Mouse (Mus musculus): ENCODE results near the gene Tyw1. TPM values are rescaled to one million over a fixed set of nuclear protein-coding genes. Genes with fewer than 3 reads are reported as not detected.

Tyw1 gene
- total and polyA plus RNA-seq, 3 experiments, result 34.7 to 46.5 (median 37.1) TPM

GRCm38 (mm10) chr5:130331206-130331605 is 75.8 kb downstream of the Tyw1 start:
- in situ Hi-C loops (cut with MboI; ENCODE audit: low pct_ligation_motif_present, low pct_unique_long_range_greater_than_20kb, low sequenced_read_pairs) (no loop called here), dilution Hi-C loops (cut with MboI; ENCODE audit: extremely low pct_ligation_motif_present, extremely low pct_unique_long_range_greater_than_20kb, low sequenced_read_pairs) (no loop called here)
- no peak for DNase-seq (ENCODE audit: extremely low read depth)
- Histone ChIP-seq H3K79me2 (replicated peaks; ENCODE audit: control insufficient read depth, extremely low read depth, insufficient read depth, poor library complexity, severe bottlenecking) (no peaks in the 10 kb centered on the region), H3K9ac (ENCODE audit: insufficient read depth, low read depth) (no peak overlapping the region), H3K36me3 (replicated peaks in 1 of 2; ENCODE audit: control insufficient read depth in 1 of 2, insufficient read depth in 1 of 2, low read length in 1 of 2) (peaks cover 34 to 73% of the 10 kb centered on the region in 2 experiments), H3K4me1 (ENCODE audit: control insufficient read depth in 1 of 2, insufficient read depth in 2 of 2) (no peaks in the 10 kb centered on the region), H3K27ac (ENCODE audit: insufficient read depth, low read depth) (no peak overlapping the region), H3K27me3 (replicated peaks) (no peaks in the 10 kb centered on the region), H3K4me2 (ENCODE audit: insufficient read depth, low read depth, poor library complexity, severe bottlenecking) (no peak overlapping the region), H3K4me3 (replicated peaks in 1 of 3; ENCODE audit: low read depth in 2 of 3, low read length in 2 of 3, poor library complexity in 1 of 3) (no peak overlapping the region), H3K9me3 (replicated peaks; ENCODE audit: low read length) (peaks cover 6% of the 10 kb centered on the region)
- no peak for TF ChIP-seq KAT2A (IDR thresholded peaks at IDR 0.05; ENCODE audit: insufficient replicate concordance, low read length)
- TF ChIP-seq IRF4 (IDR thresholded peaks at IDR 0.05; ENCODE audit: low read depth, low read length), result no peak
- TF ChIP-seq MAFK (IDR thresholded peaks at IDR 0.05; ENCODE audit: insufficient replicate concordance, low read length), result no peak
- no peak for TF ChIP-seq ZNF384 (IDR thresholded peaks at IDR 0.05; ENCODE audit: low read depth, low read length)
- no peak for TF ChIP-seq SMC3 (IDR thresholded peaks at IDR 0.05; ENCODE audit: low read depth, low read length)
- no peak for TF ChIP-seq JUN (IDR thresholded peaks at IDR 0.05; ENCODE audit: insufficient read depth, low read depth, low read length)
- TF ChIP-seq ZMIZ1 (IDR thresholded peaks at IDR 0.05; ENCODE audit: low read depth, low read length), result no peak
- TF ChIP-seq CHD2 (IDR thresholded peaks at IDR 0.05; ENCODE audit: low read length), result no peak
- no peak for TF ChIP-seq ELF1 (IDR thresholded peaks at IDR 0.05; ENCODE audit: low read depth, low read length)
- TF ChIP-seq TBP (conservative IDR thresholded peaks at IDR 0.05; ENCODE audit: low read depth, low read length), result no peak
- TF ChIP-seq HCFC1 (IDR thresholded peaks at IDR 0.05; ENCODE audit: low read depth, low read length), result no peak
- no peak for TF ChIP-seq PAX5 (IDR thresholded peaks at IDR 0.05; ENCODE audit: low read length)
- no peak for TF ChIP-seq USF1 (IDR thresholded peaks at IDR 0.05; ENCODE audit: low read depth, low read length)
- TF ChIP-seq CHD1 (IDR thresholded peaks at IDR 0.05; ENCODE audit: low read depth, low read length), result no peak
- TF ChIP-seq NRF1 (IDR thresholded peaks at IDR 0.05; ENCODE audit: low read depth, low read length), result no peak

- Histone ChIP-seq H3K9ac (ENCODE audit: insufficient read depth, low read depth) (no peak overlapping the region), H3K27ac (ENCODE audit: insufficient read depth, low read depth) (no peak overlapping the region), H3K9me3 (replicated peaks; ENCODE audit: low read length) (peaks cover 6% of the 10 kb centered on the region), H3K4me1 (ENCODE audit: control insufficient read depth in 1 of 2, insufficient read depth in 2 of 2) (no peaks in the 10 kb centered on the region), H3K4me3 (replicated peaks in 1 of 3; ENCODE audit: low read depth in 2 of 3, low read length in 2 of 3, poor library complexity in 1 of 3) (no peak overlapping the region), H3K79me2 (replicated peaks; ENCODE audit: control insufficient read depth, extremely low read depth, insufficient read depth, poor library complexity, severe bottlenecking) (no peaks in the 10 kb centered on the region), H3K27me3 (replicated peaks) (no peaks in the 10 kb centered on the region), H3K4me2 (ENCODE audit: insufficient read depth, low read depth, poor library complexity, severe bottlenecking) (no peak overlapping the region), H3K36me3 (replicated peaks in 1 of 2; ENCODE audit: control insufficient read depth in 1 of 2, insufficient read depth in 1 of 2, low read length in 1 of 2) (peaks cover 41 to 80% of the 10 kb centered on the region in 2 experiments)
- no peak for TF ChIP-seq ETS1 (conservative IDR thresholded peaks at IDR 0.05; ENCODE audit: low read depth, low read length)
- no peak for DNase-seq (ENCODE audit: extremely low read depth)
- dilution Hi-C loops (cut with MboI; ENCODE audit: extremely low pct_ligation_motif_present, extremely low pct_unique_long_range_greater_than_20kb, low sequenced_read_pairs) (no loop called here), in situ Hi-C loops (cut with MboI; ENCODE audit: low pct_ligation_motif_present, low pct_unique_long_range_greater_than_20kb, low sequenced_read_pairs) (no loop called here)
Observed at GRCm38 (mm10) chr5:130333566-130333965, 78.1 kb downstream of the Tyw1 start.
